Mouse (Mus musculus) neural tube, embryonic 11.5 days (tissue): ENCODE data around the gene Cox16. TPM values are rescaled to one million over a fixed set of nuclear protein-coding genes. Genes with fewer than 3 reads are reported as not detected.

Experiments used
- ATAC-seq: fragments of 200-750 bp; cut with Nextera tagmentation; 2 replicates; pipeline ENCODE4 v1.8.0; 2017; ENCODE audit warnings: moderate number of reproducible peaks, mild to moderate bottlenecking, moderate TSS enrichment, moderate library complexity; ENCODE audit not compliant: insufficient read depth, low FRiP score, low TSS enrichment
- DNase-seq: peaks from one replicate; pipeline ENCODE4 v3.0.0-alpha.2; 2015; ENCODE audit warnings: low spot score
- H3K27ac ChIP-seq: fragments of 300-500 bp; sonication (generic); 2 replicates; pipeline ENCODE4 v1.5.1; 2014; ENCODE audit warnings: low read depth, mild to moderate bottlenecking, low read length
- H3K27me3 ChIP-seq: fragments of 300-500 bp; sonication (generic); 2 replicates; pipeline ENCODE4 v1.6.1; 2014; ENCODE audit warnings: mild to moderate bottlenecking, low read length, mixed read lengths; ENCODE audit not compliant: control insufficient read depth, insufficient read depth
- H3K36me3 ChIP-seq: fragments of 300-500 bp; sonication (generic); 2 replicates; pipeline ENCODE4 v1.6.1; 2014; ENCODE audit warnings: mild to moderate bottlenecking, low read length, moderate library complexity, mixed read lengths; ENCODE audit not compliant: control insufficient read depth, insufficient read depth
- H3K4me1 ChIP-seq: fragments of 300-500 bp; sonication (generic); 2 replicates; pipeline ENCODE4 v1.6.1; 2014; ENCODE audit warnings: low read length, mixed read lengths; ENCODE audit not compliant: control insufficient read depth, insufficient read depth
- H3K4me2 ChIP-seq: fragments of 300-500 bp; sonication (generic); 2 replicates; pipeline ENCODE4 v1.6.1; 2014; ENCODE audit warnings: low read depth, mild to moderate bottlenecking, moderate library complexity
- H3K4me3 ChIP-seq: fragments of 300-500 bp; sonication (generic); 2 replicates; pipeline ENCODE4 v1.5.1; 2014; ENCODE audit warnings: low read depth, low read length
- H3K9ac ChIP-seq: fragments of 300-500 bp; sonication (generic); 2 replicates; pipeline ENCODE4 v1.6.1; 2014; ENCODE audit warnings: mild to moderate bottlenecking, low read length
- H3K9me3 ChIP-seq: fragments of 300-500 bp; sonication (generic); 2 replicates; pipeline ENCODE4 v1.6.1; 2016; ENCODE audit warnings: low read length; ENCODE audit not compliant: control insufficient read depth
- WGBS: fragments of 180-500 bp; shearing (Covaris S2); extraction: QIAGEN DNeasy Blood & Tissue Kit; methylation state at CpG from one replicate; pipeline ENCODE4 v1.1.7; 2014; 5-methylcytosine and 5-hydroxymethylcytosine counted together
- polyA plus RNA-seq: library from polyadenylated mRNA; unstranded; fragments of >200 nt; fragmentation: Nextera tagmentation; extraction: Ambion mirVana; gene quantifications from 2 replicates; pipeline ENCODE4 v1.2.1, GENCODE M21; 2014

Gene Cox16
- polyA plus RNA-seq, 1 experiment from 2014 or later, result 124 TPM

DNA sequence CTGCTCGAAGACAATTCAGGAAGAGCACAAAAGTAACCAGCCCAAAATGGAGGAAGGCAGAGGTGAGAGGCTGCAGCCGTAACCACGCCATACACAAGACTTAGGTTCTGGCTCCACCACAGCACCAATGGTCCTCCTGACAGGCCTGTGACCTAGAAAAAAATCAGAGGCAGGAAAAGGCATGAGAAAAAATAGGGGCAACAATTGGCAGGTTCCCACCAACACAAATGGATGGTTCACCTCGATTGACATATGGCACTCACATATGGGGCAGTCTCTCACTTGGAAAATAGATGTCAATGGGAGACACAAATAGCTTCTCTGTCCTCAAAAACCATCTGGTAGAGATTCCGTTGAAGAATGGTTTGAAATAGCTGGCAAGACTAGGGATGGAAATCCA is 169.0 kb downstream of the Cox16 start:
- DNase-seq, result no peak
- no peaks in the 10 kb centered on the region for H3K9me3 ChIP-seq
- H3K4me2 ChIP-seq, result no peak overlapping the region
- no peaks in the 10 kb centered on the region for H3K4me1 ChIP-seq
- H3K9ac ChIP-seq, result no peak overlapping the region
- 92% methylated on average over 5 of the region's 5 CpGs for WGBS
- H3K27ac ChIP-seq, result no peak overlapping the region
- H3K36me3 ChIP-seq, result no peaks in the 10 kb centered on the region
- H3K4me3 ChIP-seq, result no peak overlapping the region
- no peaks in the 10 kb centered on the region for H3K27me3 ChIP-seq
- no peak for ATAC-seq

Other genes starting within 250 kb of the Cox16 start
- gene Slc8a3, start 151.9 kb downstream of the Cox16 start, polyA plus RNA-seq, result 1.7 TPM in 2 replicates
- 0.23 and 0.24 TPM in 2 replicates for gene Gm4787, start 105.7 kb downstream of the Cox16 start, polyA plus RNA-seq
- 0.32 and 0.45 TPM in 2 replicates for gene Adam4, start 63.2 kb downstream of the Cox16 start, polyA plus RNA-seq
- 33.4 and 37.2 TPM in 2 replicates for gene Gm20498, start 47.8 kb upstream of the Cox16 start, polyA plus RNA-seq
- 28.6 and 29.7 TPM in 2 replicates for gene Synj2bp, start 47.8 kb upstream of the Cox16 start, polyA plus RNA-seq
- gene Adam21, start 83.3 kb upstream of the Cox16 start, polyA plus RNA-seq, result 0.45 and 0.55 TPM in 2 replicates
- gene Med6, start 109.9 kb upstream of the Cox16 start, polyA plus RNA-seq, result 77.1 and 82.1 TPM in 2 replicates
- gene Ttc9, start 146.1 kb upstream of the Cox16 start, polyA plus RNA-seq, result 2.1 TPM in 2 replicates